ENCODE assay signal across 8 mouse cellular contexts in the genomic region with DNA sequence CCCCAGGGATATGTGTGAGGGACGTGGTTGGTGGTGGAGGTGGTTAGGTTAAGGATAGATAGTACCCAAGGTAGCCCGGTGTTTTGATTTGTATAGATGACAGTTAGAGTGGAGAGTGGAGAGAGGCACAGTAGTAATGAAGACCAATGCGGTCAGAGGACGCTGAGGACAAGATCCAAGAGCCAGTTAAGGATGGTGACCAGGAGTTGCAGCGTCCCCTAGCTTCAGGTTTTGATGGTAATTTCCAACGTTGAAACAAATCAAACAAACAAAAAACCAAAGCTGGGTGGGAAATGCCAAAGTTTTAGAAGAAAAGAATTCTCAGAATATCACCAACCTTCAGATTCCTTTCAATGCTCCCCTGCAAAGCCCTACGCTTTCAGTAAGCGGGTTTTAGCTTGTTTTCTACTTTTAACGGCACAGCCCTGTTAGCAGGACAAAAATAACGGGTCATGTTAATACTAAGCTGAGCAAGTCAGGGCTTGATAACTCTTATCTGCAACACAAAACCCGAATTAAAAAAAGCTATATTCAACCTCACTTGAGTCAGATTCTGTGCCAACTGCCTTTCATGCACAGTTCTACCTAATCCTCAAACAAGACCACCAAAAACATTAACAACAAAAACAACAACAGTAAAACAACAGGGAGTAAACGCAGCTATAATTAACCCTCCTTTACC. TPM values are rescaled to one million over a fixed set of nuclear protein-coding genes. Genes with fewer than 3 reads are reported as not detected.
DNase-seq lines count a peak whose midpoint lies in the region; ATAC-seq lines count a peak whose summit lies in the region.

No protein-coding gene starts in this region.

- peaks cover 11% of the 10 kb centered on the region for H3K4me1 ChIP-seq in lung, embryonic 16.5 days (replicated peaks; ENCODE audit: control insufficient read depth, insufficient read depth, low read length)
- peaks cover 30% of the 10 kb centered on the region for H3K4me1 ChIP-seq in liver, embryonic 13.5 days (replicated peaks)

- no peaks in the 10 kb centered on the region for H3K36me3 ChIP-seq in lung, embryonic 16.5 days (ENCODE audit: control insufficient read depth, insufficient read depth, low read length)
- H3K36me3 ChIP-seq in liver, embryonic 13.5 days = no peaks in the 10 kb centered on the region
- H3K36me3 ChIP-seq in splenic B cell, adult 2 months (ENCODE audit: control insufficient read depth, insufficient read depth, low read length, poor library complexity, severe bottlenecking) = no peaks in the 10 kb centered on the region; the same call in 1 of the 2 replicates

- H3K9me3 ChIP-seq in lung, embryonic 16.5 days (ENCODE audit: control insufficient read depth, low read length) = no peaks in the 10 kb centered on the region
- H3K9me3 ChIP-seq in liver, embryonic 13.5 days (replicated peaks) = no peaks in the 10 kb centered on the region

- H3K9ac ChIP-seq in lung, embryonic 16.5 days (ENCODE audit: low read length) = peak overlapping the region; percentile 64
- H3K9ac ChIP-seq in liver, embryonic 13.5 days = peak overlapping the region; percentile 63

- H3K4me3 ChIP-seq in lung, embryonic 16.5 days (ENCODE audit: low read length) = peak overlapping the region; percentile 96
- H3K4me3 ChIP-seq in liver, embryonic 13.5 days (replicated peaks) = peak overlapping the region; percentile 91

- no peak for DNase-seq in lung, adult 18-20 months
- peak; percentile 23 for DNase-seq in heart, postnatal 4 days
- no peak for DNase-seq in liver, embryonic 13.5 days
- DNase-seq in splenic B cell, adult 2 months (ENCODE audit: low read depth, low spot score) = peak; percentile 6
- DNase-seq in right cerebral cortex, adult 18-20 months = no peak
- no peak for DNase-seq in layer of hippocampus, adult 8-10 months (ENCODE audit: low spot score in 2 of 2)

- no peak overlapping the region for H3K27ac ChIP-seq in lung, embryonic 16.5 days (ENCODE audit: low read length)
- peak overlapping the region; percentile 25 for H3K27ac ChIP-seq in liver, embryonic 13.5 days

- no peak for ATAC-seq in lung, embryonic 16.5 days (ENCODE audit: low read depth)
- ATAC-seq in common myeloid progenitor, adult 5-6 weeks (replicated peaks; ENCODE audit: low read depth, poor library complexity, severe bottlenecking) = peak; percentile 11; the same call in 1 of the 2 replicates
- ATAC-seq in liver, embryonic 13.5 days (ENCODE audit: low read depth) = no peak; the same call in 1 of the 2 replicates

- H3K27me3 ChIP-seq in lung, embryonic 16.5 days (ENCODE audit: control insufficient read depth, insufficient read depth, low read depth, low read length) = no peaks in the 10 kb centered on the region
- no peaks in the 10 kb centered on the region for H3K27me3 ChIP-seq in liver, embryonic 13.5 days
- no peaks in the 10 kb centered on the region for H3K27me3 ChIP-seq in splenic B cell, adult 2 months (ENCODE audit: control insufficient read depth, insufficient read depth, low read length, poor library complexity, severe bottlenecking)

- 27% methylated on average over 12 of the region's 12 CpGs for WGBS in lung, embryonic 16.5 days
- WGBS in liver, embryonic 13.5 days (ENCODE audit: insufficient replicate concordance) = 17% methylated on average over 12 of the region's 12 CpGs

- H3K4me2 ChIP-seq in lung, embryonic 16.5 days (ENCODE audit: low read depth, low read length) = peak overlapping the region; percentile 87
- peak overlapping the region; percentile 69 for H3K4me2 ChIP-seq in liver, embryonic 13.5 days

RNA-seq across cellular contexts. Expression of a gene that starts 0.6 kb away (rescaled TPM):
- polyA plus RNA-seq in lung, embryonic 16.5 days (2015; fragmentation: Nextera tagmentation; extraction: Ambion mirVana) = 118 and 121 TPM in 2 replicates
- total RNA-seq in common myeloid progenitor, adult 5-6 weeks (2017) = 55.4 and 66.1 TPM in 2 replicates
- 10 to 100 TPM; 41.2 to 43.5 TPM for total RNA-seq in heart, postnatal 4 days (2021)
- 83.9 and 100 TPM in 2 replicates for polyA plus RNA-seq in liver, embryonic 13.5 days (2015; fragmentation: Nextera tagmentation; extraction: Ambion mirVana)
- total RNA-seq in layer of hippocampus, adult 8-10 months (2022) = 10 to 100 TPM; 46.0 to 56.9 (median 53.5) TPM

RNA-seq across cellular contexts. Expression of a gene that starts 0.8 kb away (rescaled TPM):
- polyA plus RNA-seq in lung, embryonic 16.5 days (2015; fragmentation: Nextera tagmentation; extraction: Ambion mirVana) = 6.6 and 8.8 TPM in 2 replicates
- 25.3 and 32.7 TPM in 2 replicates for total RNA-seq in common myeloid progenitor, adult 5-6 weeks (2017)
- total RNA-seq in heart, postnatal 4 days (2021) = 10 to 100 TPM; 17.2 to 18.1 TPM
- polyA plus RNA-seq in liver, embryonic 13.5 days (2015; fragmentation: Nextera tagmentation; extraction: Ambion mirVana) = 4.1 and 6.1 TPM in 2 replicates
- 10 to 100 TPM; 44.0 to 49.6 (median 48.1) TPM for total RNA-seq in layer of hippocampus, adult 8-10 months (2022)

Comparison
In these comparisons a context has a peak if more than half of its experiments do, and no peak if none do; other contexts are left out.
1. DNase-seq: peak in heart, postnatal 4 days (single experiment) and splenic B cell, adult 2 months (single experiment); none in lung, adult 18-20 months (0 of 2), liver, embryonic 13.5 days (single experiment), right cerebral cortex, adult 18-20 months (single experiment) and layer of hippocampus, adult 8-10 months (0 of 2).